Mouse (Mus musculus): ENCODE measurements around the gene Gm26620. TPM values are rescaled to one million over a fixed set of nuclear protein-coding genes. Genes with fewer than 3 reads are reported as not detected.

The Gm26620 gene
- polyA plus RNA-seq, 1 experiment from 2014 or later: 0.62 TPM

- 93% methylated on average over 2 of the region's 2 CpGs for WGBS
- H3K27me3 ChIP-seq: no peaks in the 10 kb centered on the region
- H3K36me3 ChIP-seq: peaks cover 11% of the 10 kb centered on the region
- H3K4me1 ChIP-seq (replicated peaks): peaks cover 4% of the 10 kb centered on the region
- no peak overlapping the region for H3K9ac ChIP-seq
- no peak overlapping the region for H3K4me2 ChIP-seq
- no peak overlapping the region for H3K27ac ChIP-seq
- no peak for ATAC-seq (replicated peaks; ENCODE audit: insufficient number of reproducible peaks, insufficient read depth, low FRiP score, low read depth)
- H3K9me3 ChIP-seq (replicated peaks): no peaks in the 10 kb centered on the region
- H3K4me3 ChIP-seq: no peak overlapping the region
These were observed 12.9 kb upstream of the Gm26620 start for GRCm38 (mm10) chr1:170871961-170872360.

- no peaks in the 10 kb centered on the region for H3K27me3 ChIP-seq
- H3K4me3 ChIP-seq: no peak overlapping the region
- 81% methylated on average over 3 of the region's 3 CpGs for WGBS
- H3K9ac ChIP-seq: no peak overlapping the region
- no peak overlapping the region for H3K27ac ChIP-seq
- no peak overlapping the region for H3K4me2 ChIP-seq
- no peaks in the 10 kb centered on the region for H3K9me3 ChIP-seq (replicated peaks)
- peaks cover 4% of the 10 kb centered on the region for H3K4me1 ChIP-seq (replicated peaks)
- H3K36me3 ChIP-seq: peaks cover 27% of the 10 kb centered on the region
- ATAC-seq (replicated peaks; ENCODE audit: insufficient number of reproducible peaks, insufficient read depth, low FRiP score, low read depth): no peak
These were observed 9.2 kb upstream of the Gm26620 start for GRCm38 (mm10) chr1:170875676-170876075.

DNA sequence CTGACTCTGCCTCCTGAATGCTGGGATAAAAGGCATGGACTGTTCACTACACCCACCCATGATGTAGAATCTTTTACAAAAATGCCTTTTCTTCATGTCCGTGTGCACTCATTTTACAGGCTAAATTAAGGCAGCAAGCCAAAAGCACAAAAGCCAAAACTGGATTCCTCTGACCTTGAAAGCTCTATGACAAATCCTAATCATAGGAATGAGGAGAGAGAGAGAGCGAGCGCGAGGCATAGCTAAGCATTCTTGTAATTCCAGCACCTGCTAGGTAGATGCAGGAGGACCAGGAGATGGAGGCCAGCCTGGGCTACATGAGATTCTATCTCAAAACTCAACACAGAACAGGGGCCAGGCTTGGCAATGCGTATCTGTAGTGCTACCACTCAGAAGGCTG lies 8.0 kb upstream of the Gm26620 start:
- Histone ChIP-seq H3K4me3 (no peak overlapping the region), H3K27me3 (no peaks in the 10 kb centered on the region), H3K9me3 (replicated peaks) (no peaks in the 10 kb centered on the region), H3K4me2 (no peak overlapping the region), H3K9ac (no peak overlapping the region), H3K36me3 (peaks cover 31% of the 10 kb centered on the region), H3K27ac (0 out of 2 replicates have a peak overlapping the region, but pooled peaks have one; percentile 24), H3K4me1 (replicated peaks) (peaks cover 4% of the 10 kb centered on the region)
- no peak for ATAC-seq (replicated peaks; ENCODE audit: insufficient number of reproducible peaks, insufficient read depth, low FRiP score, low read depth)
- WGBS: 55% methylated on average over 5 of the region's 5 CpGs

DNA sequence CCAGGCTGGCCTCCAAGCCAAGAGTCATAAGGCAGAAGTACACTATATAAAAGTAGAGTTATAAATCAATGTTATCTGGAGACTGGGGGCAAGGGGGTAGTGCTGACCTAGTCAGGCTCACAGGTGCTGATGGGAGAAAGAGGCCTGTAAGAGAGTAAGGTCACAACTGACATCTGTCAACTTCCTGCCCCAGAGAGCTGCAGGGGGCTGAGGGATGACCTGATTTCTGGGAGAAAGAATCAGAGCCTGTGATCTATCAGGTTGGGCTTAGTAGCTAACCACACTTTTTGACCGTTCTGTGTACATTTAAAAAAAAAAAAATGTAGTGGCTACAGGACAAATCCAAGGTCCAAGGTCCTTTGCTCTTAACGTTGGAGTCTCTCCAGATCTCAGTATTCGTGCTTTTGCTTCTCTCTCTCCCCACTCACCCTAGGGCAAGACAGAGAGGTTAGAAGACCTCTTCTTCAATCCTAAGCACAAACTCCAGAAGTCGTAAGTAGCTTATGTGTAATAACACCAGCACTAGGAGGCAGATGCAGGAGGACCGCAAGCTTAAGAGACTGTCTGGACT lies 1.9 kb upstream of the Gm26620 start:
- ATAC-seq (replicated peaks; ENCODE audit: insufficient number of reproducible peaks, insufficient read depth, low FRiP score, low read depth): no peak

GRCm38 (mm10) chr1:170884390-170884789 lies 475 bp upstream of the Gm26620 start:
- no peak for ATAC-seq (replicated peaks; ENCODE audit: insufficient number of reproducible peaks, insufficient read depth, low FRiP score, low read depth)
- Histone ChIP-seq H3K27me3 (no peaks in the 10 kb centered on the region), H3K4me1 (replicated peaks) (peaks cover 17% of the 10 kb centered on the region), H3K9me3 (replicated peaks) (no peaks in the 10 kb centered on the region), H3K36me3 (peaks cover 15% of the 10 kb centered on the region), H3K4me3 (peak overlapping the region; percentile 80), H3K27ac (no peak overlapping the region), H3K9ac (peak overlapping the region; percentile 79), H3K4me2 (peak overlapping the region; percentile 76)
- 22% methylated on average over 8 of the region's 8 CpGs for WGBS

More for the DNA sequence above, 1.9 kb upstream of the Gm26620 start:
- Histone ChIP-seq H3K9me3 (replicated peaks) (no peaks in the 10 kb centered on the region), H3K4me1 (replicated peaks) (peaks cover 17% of the 10 kb centered on the region), H3K27ac (no peak overlapping the region), H3K4me2 (no peak overlapping the region), H3K9ac (no peak overlapping the region), H3K27me3 (no peaks in the 10 kb centered on the region), H3K36me3 (peaks cover 20% of the 10 kb centered on the region), H3K4me3 (no peak overlapping the region)
- whole genome bisulfite sequencing: 78% methylated on average over 5 of the region's 5 CpGs

- 45% methylated on average over 6 of the region's 6 CpGs for WGBS
- Histone ChIP-seq H3K4me1 (replicated peaks) (peaks cover 17% of the 10 kb centered on the region), H3K4me2 (no peak overlapping the region), H3K9me3 (replicated peaks) (no peaks in the 10 kb centered on the region), H3K4me3 (no peak overlapping the region), H3K27me3 (no peaks in the 10 kb centered on the region), H3K27ac (no peak overlapping the region), H3K9ac (no peak overlapping the region), H3K36me3 (no peaks in the 10 kb centered on the region; the same call in 1 of the 2 replicates)
- no peak for ATAC-seq (replicated peaks; ENCODE audit: insufficient number of reproducible peaks, insufficient read depth, low FRiP score, low read depth)
These were observed 1.2 kb downstream of the Gm26620 start for GRCm38 (mm10) chr1:170886044-170886458.

- Histone ChIP-seq H3K4me3 (no peak overlapping the region), H3K9me3 (replicated peaks) (no peaks in the 10 kb centered on the region), H3K4me1 (replicated peaks) (peaks cover 6% of the 10 kb centered on the region), H3K9ac (no peak overlapping the region), H3K27me3 (no peaks in the 10 kb centered on the region), H3K27ac (no peak overlapping the region), H3K4me2 (no peak overlapping the region), H3K36me3 (no peaks in the 10 kb centered on the region)
- WGBS: 81% methylated on average over 4 of the region's 4 CpGs
- no peak for ATAC-seq (replicated peaks; ENCODE audit: insufficient number of reproducible peaks, insufficient read depth, low FRiP score, low read depth)
These were observed 4.4 kb downstream of the Gm26620 start for GRCm38 (mm10) chr1:170889310-170889709.

- no peak overlapping the region for H3K9ac ChIP-seq
- no peak overlapping the region for H3K4me2 ChIP-seq
- H3K9me3 ChIP-seq (replicated peaks): no peaks in the 10 kb centered on the region
- ATAC-seq (replicated peaks; ENCODE audit: insufficient number of reproducible peaks, insufficient read depth, low FRiP score, low read depth): no peak
- no peaks in the 10 kb centered on the region for H3K4me1 ChIP-seq (replicated peaks)
- H3K27ac ChIP-seq: no peak overlapping the region
- WGBS: 54% methylated on average over 2 of the region's 2 CpGs
- H3K27me3 ChIP-seq: 0 out of 2 replicates have a peak, but pooled peaks cover 1% of the 10 kb centered on the region
- H3K4me3 ChIP-seq: no peak overlapping the region
- H3K36me3 ChIP-seq: no peaks in the 10 kb centered on the region
These were observed 6.8 kb downstream of the Gm26620 start for GRCm38 (mm10) chr1:170891646-170892045.

GRCm38 (mm10) chr1:170892279-170892678 lies 7.4 kb downstream of the Gm26620 start:
- WGBS: 47% methylated on average over 1 of the region's 1 CpGs
- H3K4me3 ChIP-seq: no peak overlapping the region

GRCm38 (mm10) chr1:170894603-170895602 lies 10.0 kb downstream of the Gm26620 start:
- no peaks in the 10 kb centered on the region for H3K4me1 ChIP-seq (replicated peaks)
- H3K36me3 ChIP-seq: no peaks in the 10 kb centered on the region
- H3K27ac ChIP-seq: no peak overlapping the region
- H3K4me3 ChIP-seq: no peak overlapping the region
- no peak overlapping the region for H3K4me2 ChIP-seq
- WGBS: 61% methylated on average over 9 of the region's 9 CpGs
- ATAC-seq (replicated peaks; ENCODE audit: insufficient number of reproducible peaks, insufficient read depth, low FRiP score, low read depth): no peak
- no peaks in the 10 kb centered on the region for H3K9me3 ChIP-seq (replicated peaks)
- peaks cover 11% of the 10 kb centered on the region; the same call in 1 of the 2 replicates for H3K27me3 ChIP-seq
- no peak overlapping the region for H3K9ac ChIP-seq

More at GRCm38 (mm10) chr1:170892279-170892678, 7.4 kb downstream of the Gm26620 start:
- ATAC-seq (replicated peaks; ENCODE audit: insufficient number of reproducible peaks, insufficient read depth, low FRiP score, low read depth): no peak
- H3K9me3 ChIP-seq (replicated peaks): no peaks in the 10 kb centered on the region
- no peaks in the 10 kb centered on the region for H3K36me3 ChIP-seq
- no peak overlapping the region for H3K4me2 ChIP-seq
- H3K4me1 ChIP-seq (replicated peaks): no peaks in the 10 kb centered on the region
- H3K27ac ChIP-seq: no peak overlapping the region
- no peak overlapping the region for H3K9ac ChIP-seq
- peaks cover 5% of the 10 kb centered on the region; the same call in 1 of the 2 replicates for H3K27me3 ChIP-seq

- Histone ChIP-seq H3K27ac (no peak overlapping the region), H3K27me3 (peaks cover 12% of the 10 kb centered on the region), H3K9ac (no peak overlapping the region), H3K4me1 (replicated peaks) (peaks cover 3% of the 10 kb centered on the region), H3K36me3 (no peaks in the 10 kb centered on the region), H3K9me3 (replicated peaks) (no peaks in the 10 kb centered on the region), H3K4me2 (no peak overlapping the region), H3K4me3 (no peak overlapping the region)
- whole genome bisulfite sequencing: 67% methylated on average over 5 of the region's 5 CpGs
- ATAC-seq (replicated peaks; ENCODE audit: insufficient number of reproducible peaks, insufficient read depth, low FRiP score, low read depth): no peak
These were observed 11.9 kb downstream of the Gm26620 start for GRCm38 (mm10) chr1:170896651-170897281.

All from heart, embryonic 15.5 days (tissue).